Mouse (Mus musculus): Measurements from ENCODE around the gene Gm20854.
"Not testable (repeated sequence)": the region's sequence is repeated elsewhere in the genome, so short reads cannot be mapped to it uniquely, and the experiment has no call there.

Gene Gm20854

DNA sequence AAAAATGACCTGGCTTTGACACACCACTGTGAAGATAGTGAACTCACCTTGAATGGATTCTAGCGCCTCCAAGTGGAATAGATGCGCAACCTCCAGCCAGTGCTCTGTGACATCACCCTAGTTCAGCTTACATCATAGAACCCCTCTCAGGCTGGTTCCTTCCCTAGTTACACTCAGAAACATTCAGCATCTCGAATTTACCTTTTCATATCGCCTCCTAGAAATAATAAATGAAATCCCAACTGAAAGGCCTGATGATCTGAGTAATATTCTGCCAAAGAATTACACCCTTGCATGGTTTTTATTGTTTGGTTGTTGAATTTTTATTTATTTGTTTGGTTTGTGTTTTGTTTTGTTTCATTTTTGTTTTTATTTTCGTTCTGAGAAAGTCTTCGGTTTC is at the start of gene Gm20854:
Gm20854 (minus strand) TSS at position 101 of the 400 bp plus-strand sequence.
- DNase-seq (ENCODE audit: low spot score in 2 of 2) = not testable (repeated sequence)
